Mouse (Mus musculus) erythroblast, embryonic 14.5 days (primary cell): ENCODE measurements around the gene Gm49361.

Experiments used
- GATA1 ChIP-seq: IDR thresholded peaks from 2 replicates; pipeline ENCODE4 v1.6.1; 2012; ENCODE audit warnings: low read length, inconsistent platforms, mixed read lengths
- TAL1 ChIP-seq: IDR thresholded peaks from 3 replicates; pipeline ENCODE4 v1.6.1; 2012; ENCODE audit warnings: low read length, inconsistent platforms, mixed read lengths

- TF ChIP-seq TAL1 (no peak), GATA1 (no peak)
Measured at GRCm38 (mm10) chr14:57746001-57746771, at the start of gene Gm49361.
